Mouse (Mus musculus): ENCODE results near the gene Clcf1. TPM values are rescaled to one million over a fixed set of nuclear protein-coding genes. Genes with fewer than 3 reads are reported as not detected.

Clcf1 gene
- 0.13 and 0.42 TPM in 2 replicates for total RNA-seq (2012; rRNA removed)
- polyA plus RNA-seq (2012; ENCODE audit: insufficient read depth in 1 of 2, insufficient read length in 2 of 2, low read depth in 1 of 2, low replicate concordance in 2 of 2, missing spikeins in 1 of 2): 1 to 10 TPM in 1 of 2 experiments, not detected in 1; 2.3 TPM

- TF ChIP-seq UBTF (IDR thresholded peaks at IDR 0.05; ENCODE audit: borderline replicate concordance, insufficient read depth, low read depth, low read length) (0 out of 2 replicates have a peak, but pooled peaks have one; percentile 58), ZNF384 (IDR thresholded peaks at IDR 0.05; ENCODE audit: low read depth, low read length) (peak; percentile 76), MAX (IDR thresholded peaks at IDR 0.05; ENCODE audit: low read length) (no peak), MAZ (IDR thresholded peaks at IDR 0.05; ENCODE audit: low read depth, low read length) (peak; percentile 86; the same call in 1 of the 2 replicates), POLR2A (IDR thresholded peaks at IDR 0.05; ENCODE audit: control insufficient read depth in 1 of 2, insufficient read depth in 1 of 2, low read depth in 1 of 2, low read length in 2 of 2, poor library complexity in 1 of 2) (peak in 1 of 2 experiments; percentile 39; a peak in 2 of 4 replicates)
- no peak within 1 kb of the TSS for H3K27ac ChIP-seq (ENCODE audit: control insufficient read depth, low read depth, low read length)
These were observed at the start of gene Clcf1, which contains the start of gene AC109138.7 for GRCm38 (mm10) chr19:4214071-4214770. TSS of gene Clcf1 (plus strand) at chr19:4214238. TSS of gene AC109138.7 (plus strand) at chr19:4214357.

GRCm38 (mm10) chr19:4164721-4165120 lies 49.3 kb upstream of the Clcf1 start:
- no peak for DNase-seq (ENCODE audit: low read depth, low spot score)

More at GRCm38 (mm10) chr19:4214071-4214770, at the start of gene Clcf1, which contains the start of gene AC109138.7:
- peaks cover 10 to 18% of the 10 kb centered on the region in 2 experiments for H3K27me3 ChIP-seq (ENCODE audit: control insufficient read depth in 1 of 2, insufficient read depth in 2 of 2, low read length in 2 of 2)
- peak within 1 kb of the TSS; percentile 67 to 92 for H3K4me3 ChIP-seq (ENCODE audit: control insufficient read depth in 1 of 2, insufficient read depth in 1 of 2, low read depth in 2 of 2, low read length in 2 of 2)
- H3K4me1 ChIP-seq (ENCODE audit: control insufficient read depth in 1 of 2, insufficient read depth in 2 of 2, low read length in 2 of 2): peaks cover 2 to 13% of the 10 kb centered on the region in 2 experiments; a peak in 3 of 4 replicates
- H3K9ac ChIP-seq (ENCODE audit: control insufficient read depth, low read depth, low read length, poor library complexity, severe bottlenecking): peak within 1 kb of the TSS; percentile 80
- H3K36me3 ChIP-seq (ENCODE audit: control insufficient read depth in 1 of 2, insufficient read depth in 2 of 2, low read length in 2 of 2): peaks cover 0 to 11% of the 10 kb centered on the region in 2 experiments; a peak in 2 of 4 replicates
- peaks cover 2% of the 10 kb centered on the region; the same call in 1 of the 2 replicates for H3K79me2 ChIP-seq (ENCODE audit: control insufficient read depth, insufficient read depth, low read length, poor library complexity)
- no peaks in the 10 kb centered on the region for H3K9me3 ChIP-seq (replicated peaks; ENCODE audit: insufficient read depth, low read length)
- no peak for DNase-seq (ENCODE audit: low read depth, low spot score)

GRCm38 (mm10) chr19:4166678-4167476 lies 47.2 kb upstream of the Clcf1 start:
- H3K36me3 ChIP-seq (ENCODE audit: control insufficient read depth in 1 of 2, insufficient read depth in 2 of 2, low read length in 2 of 2): peaks cover 0 to 14% of the 10 kb centered on the region in 2 experiments; a peak in 2 of 4 replicates
- peaks cover 2 to 26% of the 10 kb centered on the region in 2 experiments for H3K4me1 ChIP-seq (ENCODE audit: control insufficient read depth in 1 of 2, insufficient read depth in 2 of 2, low read length in 2 of 2)
- H3K79me2 ChIP-seq (ENCODE audit: control insufficient read depth, insufficient read depth, low read length, poor library complexity): peaks cover 2% of the 10 kb centered on the region; the same call in 1 of the 2 replicates
- H3K9ac ChIP-seq (ENCODE audit: control insufficient read depth, low read depth, low read length, poor library complexity, severe bottlenecking): no peak overlapping the region
- no peak for DNase-seq (ENCODE audit: low read depth, low spot score)
- H3K27me3 ChIP-seq (ENCODE audit: control insufficient read depth in 1 of 2, insufficient read depth in 2 of 2, low read length in 2 of 2): no peaks in the 10 kb centered on the region
- H3K27ac ChIP-seq (ENCODE audit: control insufficient read depth, low read depth, low read length): no peak overlapping the region
- H3K4me3 ChIP-seq (ENCODE audit: control insufficient read depth in 1 of 2, insufficient read depth in 1 of 2, low read depth in 2 of 2, low read length in 2 of 2): no peak overlapping the region
- no peak for TF ChIP-seq MAZ (IDR thresholded peaks at IDR 0.05; ENCODE audit: low read depth, low read length)
- no peak for TF ChIP-seq RCOR1 (IDR thresholded peaks at IDR 0.05; ENCODE audit: low read depth, low read length)
- TF ChIP-seq MAX (IDR thresholded peaks at IDR 0.05; ENCODE audit: low read length): no peak
- no peak for TF ChIP-seq ETS1 (IDR thresholded peaks at IDR 0.05; ENCODE audit: low read depth, low read length)
- TF ChIP-seq GATA1 (IDR thresholded peaks at IDR 0.05; ENCODE audit: low read depth, low read length): no peak
- TF ChIP-seq USF2 (IDR thresholded peaks at IDR 0.05; ENCODE audit: borderline replicate concordance in 1 of 2, insufficient read depth in 1 of 2, low read depth in 1 of 2, low read length in 2 of 2): no peak
- no peak for TF ChIP-seq TAL1 (IDR thresholded peaks at IDR 0.05; ENCODE audit: low read length)
- no peak for TF ChIP-seq ZNF384 (IDR thresholded peaks at IDR 0.05; ENCODE audit: low read depth, low read length)
- no peak for TF ChIP-seq TCF12 (IDR thresholded peaks at IDR 0.05; ENCODE audit: low read depth, low read length)
- TF ChIP-seq MXI1 (IDR thresholded peaks at IDR 0.05; ENCODE audit: low read depth, low read length): no peak
- TF ChIP-seq NELFE (IDR thresholded peaks at IDR 0.05; ENCODE audit: low read depth, low read length): no peak
- TF ChIP-seq EP300 (IDR thresholded peaks at IDR 0.05; ENCODE audit: low read depth in 1 of 2, low read length in 2 of 2): no peak
- TF ChIP-seq ZKSCAN1 (IDR thresholded peaks at IDR 0.05; ENCODE audit: low read depth, low read length): no peak
- no peaks in the 10 kb centered on the region for H3K9me3 ChIP-seq (replicated peaks; ENCODE audit: insufficient read depth, low read length)

More at GRCm38 (mm10) chr19:4164721-4165120, 49.3 kb upstream of the Clcf1 start:
- peaks cover 4% of the 10 kb centered on the region for H3K79me2 ChIP-seq (ENCODE audit: control insufficient read depth, insufficient read depth, low read length, poor library complexity)
- no peak overlapping the region for H3K4me3 ChIP-seq (ENCODE audit: control insufficient read depth in 1 of 2, insufficient read depth in 1 of 2, low read depth in 2 of 2, low read length in 2 of 2)
- H3K4me1 ChIP-seq (ENCODE audit: control insufficient read depth in 1 of 2, insufficient read depth in 2 of 2, low read length in 2 of 2): peaks cover 2 to 20% of the 10 kb centered on the region in 2 experiments
- H3K27me3 ChIP-seq (ENCODE audit: control insufficient read depth in 1 of 2, insufficient read depth in 2 of 2, low read length in 2 of 2): no peaks in the 10 kb centered on the region
- H3K27ac ChIP-seq (ENCODE audit: control insufficient read depth, low read depth, low read length): no peak overlapping the region
- no peak for TF ChIP-seq ZC3H11A (IDR thresholded peaks at IDR 0.05; ENCODE audit: low read depth, low read length)
- no peak for TF ChIP-seq TBP (IDR thresholded peaks at IDR 0.05; ENCODE audit: low read depth, low read length)
- TF ChIP-seq MAZ (IDR thresholded peaks at IDR 0.05; ENCODE audit: low read depth, low read length): no peak
- TF ChIP-seq ZMIZ1 (IDR thresholded peaks at IDR 0.05; ENCODE audit: low read depth, low read length): no peak
- TF ChIP-seq CHD2 (IDR thresholded peaks at IDR 0.05; ENCODE audit: low read length): no peak
- no peak for TF ChIP-seq ETS1 (IDR thresholded peaks at IDR 0.05; ENCODE audit: low read depth, low read length)
- TF ChIP-seq CTCF (IDR thresholded peaks at IDR 0.05 in 2 of 3, conservative IDR thresholded peaks at IDR 0.05 in 1 of 3; ENCODE audit: control insufficient read depth in 1 of 3, insufficient read depth in 1 of 3, low read depth in 2 of 3, low read length in 3 of 3, poor library complexity in 1 of 3, severe bottlenecking in 1 of 3): no peak
- no peak for TF ChIP-seq MEF2A (IDR thresholded peaks at IDR 0.05; ENCODE audit: extremely low read depth, insufficient replicate concordance, low read depth, low read length, poor library complexity, severe bottlenecking)
- TF ChIP-seq JUND (IDR thresholded peaks at IDR 0.05; ENCODE audit: low read depth, low read length): no peak
- TF ChIP-seq TAL1 (IDR thresholded peaks at IDR 0.05; ENCODE audit: low read length): no peak
- peaks cover 0 to 10% of the 10 kb centered on the region in 2 experiments; a peak in 3 of 4 replicates for H3K36me3 ChIP-seq (ENCODE audit: control insufficient read depth in 1 of 2, insufficient read depth in 2 of 2, low read length in 2 of 2)
- H3K9me3 ChIP-seq (replicated peaks; ENCODE audit: insufficient read depth, low read length): no peaks in the 10 kb centered on the region
- H3K9ac ChIP-seq (ENCODE audit: control insufficient read depth, low read depth, low read length, poor library complexity, severe bottlenecking): no peak overlapping the region

Data from MEL (cell line).